Mouse (Mus musculus) myocyte (in vitro differentiated cells): Measurements from ENCODE around the gene Slc1a2.

Experiments
- CEBPB ChIP-seq: IDR thresholded peaks from 2 replicates; pipeline ENCODE4 v1.6.1; 2011; ENCODE audit warnings: mild to moderate bottlenecking, moderate library complexity; ENCODE audit not compliant: poor library complexity, insufficient read depth, severe bottlenecking
- E2F4 ChIP-seq: IDR thresholded peaks from one replicate; pipeline ENCODE4 v1.6.1; 2011; ENCODE audit warnings: mild to moderate bottlenecking, control low read depth, moderate library complexity; ENCODE audit not compliant: insufficient read depth
- MAX ChIP-seq: IDR thresholded peaks from one replicate; pipeline ENCODE4 v1.6.1; 2011; ENCODE audit warnings: low read depth, mild to moderate bottlenecking, control low read depth
- MYOD1 ChIP-seq, 3 experiments: IDR thresholded peaks; one replicate each; pipeline ENCODE4 v1.6.1; 2011; ENCODE audit warnings: control low read depth in 2 of 3, low read depth in 2 of 3, mild to moderate bottlenecking in 2 of 3, moderate library complexity in 1 of 3; ENCODE audit not compliant: insufficient read length in 2 of 3, control insufficient read depth in 1 of 3
- MYOG ChIP-seq, 3 experiments: IDR thresholded peaks; one replicate each; pipeline ENCODE4 v1.6.1; 2011; ENCODE audit warnings: control low read depth in 2 of 3, low read depth in 2 of 3, mild to moderate bottlenecking in 2 of 3; ENCODE audit not compliant: insufficient read length in 2 of 3, control insufficient read depth in 1 of 3, insufficient read depth in 1 of 3
- POLR2A ChIP-seq: IDR thresholded peaks from one replicate; pipeline ENCODE4 v1.6.1; 2011; ENCODE audit warnings: low read depth, mild to moderate bottlenecking, control low read depth, moderate library complexity; ENCODE audit not compliant: insufficient read length
- POLR2AphosphoS2 ChIP-seq: IDR thresholded peaks from one replicate; pipeline ENCODE4 v1.6.1; 2011; ENCODE audit warnings: low read depth, control low read depth; ENCODE audit not compliant: insufficient read length
- REST ChIP-seq: IDR thresholded peaks from one replicate; pipeline ENCODE4 v1.6.1; 2011; ENCODE audit warnings: mild to moderate bottlenecking, control low read depth, moderate library complexity; ENCODE audit not compliant: insufficient read depth, insufficient read length
- SRF ChIP-seq: IDR thresholded peaks from one replicate; pipeline ENCODE4 v1.6.1; 2011; ENCODE audit warnings: low read depth; ENCODE audit not compliant: control insufficient read depth, insufficient read length
- TCF12 ChIP-seq: IDR thresholded peaks from one replicate; pipeline ENCODE4 v1.6.1; 2011; ENCODE audit warnings: mild to moderate bottlenecking, control low read depth; ENCODE audit not compliant: poor library complexity, insufficient read depth, severe bottlenecking
- USF1 ChIP-seq: IDR thresholded peaks from one replicate; pipeline ENCODE4 v1.6.1; 2011; ENCODE audit warnings: low read depth, mild to moderate bottlenecking, control low read depth, moderate library complexity

DNA sequence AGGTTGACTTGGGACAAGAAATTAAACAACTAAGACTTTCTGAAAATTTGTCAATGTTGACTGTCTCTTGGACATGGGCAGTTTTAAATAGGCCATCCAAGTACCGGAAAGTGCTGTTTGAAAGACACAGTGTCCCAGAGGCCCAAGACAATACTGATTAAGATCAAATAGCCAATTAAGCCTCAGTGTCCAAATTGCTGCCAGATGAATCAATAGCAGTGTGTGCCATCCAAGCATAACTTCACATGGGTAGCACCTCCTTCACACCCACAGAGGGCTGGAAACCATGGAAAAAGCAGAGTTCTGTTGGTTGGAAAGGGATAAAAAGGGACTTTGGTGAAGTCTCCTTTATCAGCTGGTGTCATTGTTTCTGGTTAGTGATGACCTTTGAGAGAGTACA lies 33.9 kb upstream of the Slc1a2 start:
- TF ChIP-seq MYOG (IDR thresholded peaks at IDR 0.05; ENCODE audit: control insufficient read depth in 1 of 3, insufficient read depth in 1 of 3, insufficient read length in 2 of 3, low read depth in 2 of 3) (no peak), USF1 (no peak), POLR2A (no peak), REST (no peak), TCF12 (no peak), CEBPB (no peak), POLR2AphosphoS2 (no peak), MAX (no peak), E2F4 (no peak), SRF (no peak), MYOD1 (IDR thresholded peaks at IDR 0.05; ENCODE audit: control insufficient read depth in 1 of 3, insufficient read length in 2 of 3, low read depth in 2 of 3) (no peak)
